Mouse (Mus musculus) forebrain, embryonic 13.5 days (tissue): Measurements from ENCODE around the gene Tnf. TPM values are rescaled to one million over a fixed set of nuclear protein-coding genes. Genes with fewer than 3 reads are reported as not detected.

Experiments
- ATAC-seq: fragments of 200-750 bp; cut with Nextera tagmentation; 2 replicates; pipeline ENCODE4 v1.8.0; 2017
- H3K27ac ChIP-seq: fragments of 300-500 bp; sonication (generic); 2 replicates; pipeline ENCODE4 v1.5.1; 2015; ENCODE audit warnings: inconsistent platforms, mild to moderate bottlenecking, moderate library complexity
- H3K27me3 ChIP-seq: fragments of 300-500 bp; sonication (generic); 2 replicates; pipeline ENCODE4 v1.6.1; 2015; ENCODE audit warnings: mild to moderate bottlenecking, inconsistent platforms
- H3K36me3 ChIP-seq: fragments of 300-500 bp; sonication (generic); 2 replicates; pipeline ENCODE4 v1.6.1; 2015; ENCODE audit warnings: mild to moderate bottlenecking, inconsistent platforms; ENCODE audit not compliant: poor library complexity, severe bottlenecking
- H3K4me1 ChIP-seq: fragments of 300-500 bp; sonication (generic); 2 replicates; pipeline ENCODE4 v1.6.1; 2015; ENCODE audit warnings: inconsistent platforms
- H3K4me2 ChIP-seq: fragments of 300-500 bp; sonication (generic); 2 replicates; pipeline ENCODE4 v1.6.1; 2015; ENCODE audit warnings: inconsistent platforms, mild to moderate bottlenecking, moderate library complexity
- H3K4me3 ChIP-seq: fragments of 300-500 bp; sonication (generic); 2 replicates; pipeline ENCODE4 v1.5.1; 2015; ENCODE audit warnings: mild to moderate bottlenecking, inconsistent platforms
- H3K9ac ChIP-seq: fragments of 300-500 bp; sonication (generic); 2 replicates; pipeline ENCODE4 v1.6.1; 2015; ENCODE audit warnings: mild to moderate bottlenecking, inconsistent platforms
- H3K9me3 ChIP-seq: fragments of 300-500 bp; sonication (generic); replicated peaks from 2 replicates; pipeline ENCODE4 v1.6.1; 2016; ENCODE audit warnings: inconsistent platforms
- WGBS: fragments of 180-500 bp; shearing (Covaris S2); methylation state at CpG from one replicate; pipeline ENCODE4 v1.1.7; 2015; 5-methylcytosine and 5-hydroxymethylcytosine counted together
- polyA plus RNA-seq: library from polyadenylated mRNA; unstranded; fragments of >200 nt; fragmentation: Nextera tagmentation; extraction: Ambion mirVana; gene quantifications from 2 replicates; pipeline ENCODE4 v1.2.1, GENCODE M21; 2015

Tnf gene
- polyA plus RNA-seq, 1 experiment from 2014 or later, result not detected

GRCm38 (mm10) chr17:35209785-35210535 lies 8.2 kb upstream of the Tnf start:
- 75% methylated on average over 12 of the region's 12 CpGs for whole genome bisulfite sequencing
- H3K4me2 ChIP-seq, result no peak overlapping the region
- no peaks in the 10 kb centered on the region for H3K36me3 ChIP-seq
- no peak overlapping the region for H3K4me3 ChIP-seq
- H3K9me3 ChIP-seq, result no peaks in the 10 kb centered on the region
- H3K4me1 ChIP-seq, result no peaks in the 10 kb centered on the region
- H3K27ac ChIP-seq, result no peak overlapping the region
- ATAC-seq, result no peak
- H3K9ac ChIP-seq, result 0 out of 2 replicates have a peak overlapping the region, but pooled peaks have one; percentile 2
- H3K27me3 ChIP-seq, result 0 out of 2 replicates have a peak, but pooled peaks cover 5% of the 10 kb centered on the region

DNA sequence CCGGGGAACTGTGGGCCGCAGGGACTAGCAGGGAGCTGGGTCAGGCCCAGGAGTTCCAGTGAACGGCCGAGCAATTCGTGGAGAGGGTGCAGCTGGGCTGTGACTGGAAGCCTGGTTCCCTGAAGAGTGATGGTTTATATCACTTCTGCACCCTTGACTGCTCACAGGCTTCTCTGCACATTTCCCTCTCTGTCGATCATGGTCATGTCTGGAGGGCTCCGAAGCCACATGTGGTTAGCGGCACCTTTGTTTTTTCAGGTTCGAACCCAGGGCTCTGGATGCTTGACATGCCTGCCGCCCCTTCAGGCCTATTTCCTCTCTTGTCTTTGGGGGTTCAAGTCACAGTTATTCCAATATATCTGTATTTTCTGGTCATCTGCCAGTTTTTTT lies 3.6 kb upstream of the Tnf start:
- no peaks in the 10 kb centered on the region for H3K36me3 ChIP-seq
- H3K9me3 ChIP-seq, result no peaks in the 10 kb centered on the region
- no peak overlapping the region for H3K4me3 ChIP-seq
- no peak for ATAC-seq
- no peak overlapping the region for H3K27ac ChIP-seq
- 67% methylated on average over 10 of the region's 10 CpGs for WGBS
- no peak overlapping the region for H3K9ac ChIP-seq
- no peak overlapping the region for H3K4me2 ChIP-seq
- no peaks in the 10 kb centered on the region for H3K4me1 ChIP-seq
- H3K27me3 ChIP-seq, result peaks cover 38% of the 10 kb centered on the region

DNA sequence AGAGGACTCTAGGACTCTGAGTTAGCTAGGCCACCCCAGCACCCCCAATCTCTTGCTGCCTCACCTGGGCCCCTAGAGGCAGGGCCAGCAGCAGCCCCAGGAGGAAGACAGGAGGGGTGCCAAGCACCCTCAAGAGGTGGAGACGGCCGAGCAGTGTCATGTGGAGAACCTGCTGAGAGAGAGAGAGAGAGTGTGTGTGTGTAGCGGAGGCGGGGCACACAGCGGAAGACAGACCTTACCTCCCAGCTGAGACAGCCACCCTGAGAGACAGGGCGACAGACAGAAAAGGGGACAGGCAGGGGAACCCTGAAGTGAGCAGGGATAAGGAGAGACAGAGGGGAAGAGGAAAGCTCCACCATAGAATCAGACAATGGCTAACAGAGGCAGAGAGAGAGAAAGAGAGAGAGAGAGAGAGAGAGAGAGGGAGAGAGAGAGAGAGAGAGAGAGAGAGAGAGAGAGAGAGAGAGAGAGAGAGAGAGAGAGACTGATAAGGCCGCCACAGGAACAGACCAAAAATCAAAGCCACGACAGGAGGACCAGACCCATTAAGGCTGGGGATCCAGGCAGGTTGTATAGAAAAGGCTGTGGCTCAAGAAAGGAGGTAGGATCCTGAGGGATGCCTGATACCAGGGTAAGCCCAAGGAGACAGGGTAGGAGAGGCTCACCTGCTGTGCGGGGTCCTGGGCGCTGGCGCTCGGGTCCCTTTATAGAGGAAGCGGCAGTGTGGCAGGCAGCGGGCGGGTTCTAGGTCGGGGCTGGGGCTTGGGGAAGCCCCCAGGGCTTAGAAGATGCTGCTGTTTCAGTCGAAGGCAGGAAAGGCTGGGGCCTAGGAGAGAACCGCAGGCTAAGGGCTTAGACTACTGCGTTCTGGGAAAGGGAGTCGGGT lies 2.9 kb upstream of the Tnf start, which contains the start of gene Lta:
Lta (minus strand) TSS at position 858 of the 886 bp plus-strand sequence.
- Histone ChIP-seq H3K9ac (no peak within 1 kb of the TSS), H3K36me3 (no peaks in the 10 kb centered on the region), H3K27ac (no peak within 1 kb of the TSS), H3K4me1 (no peaks in the 10 kb centered on the region), H3K4me2 (no peak within 1 kb of the TSS), H3K27me3 (peaks cover 44% of the 10 kb centered on the region), H3K4me3 (no peak within 1 kb of the TSS), H3K9me3 (no peaks in the 10 kb centered on the region)
- no peak for ATAC-seq
- 21% methylated on average over 19 of the region's 20 CpGs for WGBS

- Histone ChIP-seq H3K36me3 (no peaks in the 10 kb centered on the region), H3K4me2 (no peak overlapping the region), H3K4me3 (no peak overlapping the region), H3K9ac (no peak overlapping the region), H3K9me3 (no peaks in the 10 kb centered on the region), H3K27ac (no peak overlapping the region), H3K27me3 (peaks cover 55% of the 10 kb centered on the region), H3K4me1 (no peaks in the 10 kb centered on the region)
- no peak for ATAC-seq
- WGBS, result 89% methylated on average over 4 of the region's 4 CpGs
These were observed 635 bp upstream of the Tnf start for GRCm38 (mm10) chr17:35202442-35202841.

DNA sequence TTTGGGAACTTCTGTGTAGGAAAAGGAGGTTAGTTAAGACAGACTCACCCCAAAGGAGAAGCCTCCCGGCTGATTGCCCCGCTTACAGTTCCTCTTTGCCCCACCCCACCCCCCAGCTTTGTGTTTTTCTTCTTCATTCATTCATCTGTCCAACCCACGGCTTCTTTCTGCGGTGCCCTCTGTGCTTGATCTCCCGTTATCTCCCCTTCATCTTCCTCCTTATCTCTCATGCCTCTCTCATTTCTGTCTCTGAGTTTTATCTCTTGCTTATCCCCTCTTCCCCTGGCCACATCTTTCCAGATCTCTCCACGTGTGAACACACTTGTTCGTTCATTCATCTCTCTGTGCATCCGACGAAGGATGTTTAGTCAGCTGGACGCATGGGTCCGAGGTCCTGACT lies 679 bp downstream of the Tnf start:
- H3K9me3 ChIP-seq, result no peaks in the 10 kb centered on the region
- no peak overlapping the region for H3K27ac ChIP-seq
- H3K27me3 ChIP-seq, result peaks cover 67% of the 10 kb centered on the region
- no peak overlapping the region for H3K4me2 ChIP-seq
- no peak for ATAC-seq
- 83% methylated on average over 11 of the region's 11 CpGs for WGBS
- no peak overlapping the region for H3K4me3 ChIP-seq
- no peaks in the 10 kb centered on the region for H3K36me3 ChIP-seq
- H3K9ac ChIP-seq, result no peak overlapping the region
- H3K4me1 ChIP-seq, result peaks cover 2% of the 10 kb centered on the region

DNA sequence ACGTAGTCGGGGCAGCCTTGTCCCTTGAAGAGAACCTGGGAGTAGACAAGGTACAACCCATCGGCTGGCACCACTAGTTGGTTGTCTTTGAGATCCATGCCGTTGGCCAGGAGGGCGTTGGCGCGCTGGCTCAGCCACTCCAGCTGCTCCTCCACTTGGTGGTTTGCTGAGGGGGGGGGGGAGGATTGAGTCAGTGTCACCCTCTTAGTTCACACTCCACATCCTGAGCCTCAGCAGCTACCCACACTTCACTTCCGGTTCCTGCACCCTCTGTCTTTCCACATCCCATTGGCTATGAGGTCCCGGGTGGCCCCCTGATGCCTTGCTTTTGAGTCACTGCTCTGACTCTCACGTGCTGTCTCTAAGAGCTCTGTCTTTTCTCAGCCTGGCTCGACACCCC lies 1.4 kb downstream of the Tnf start:
- Histone ChIP-seq H3K4me1 (peaks cover 9% of the 10 kb centered on the region), H3K9ac (no peak overlapping the region), H3K4me3 (no peak overlapping the region), H3K27me3 (peaks cover 74% of the 10 kb centered on the region), H3K27ac (no peak overlapping the region), H3K36me3 (no peaks in the 10 kb centered on the region), H3K9me3 (no peaks in the 10 kb centered on the region), H3K4me2 (no peak overlapping the region)
- no peak for ATAC-seq
- WGBS, result 89% methylated on average over 11 of the region's 11 CpGs

- H3K4me1 ChIP-seq, result peaks cover 10% of the 10 kb centered on the region
- H3K4me2 ChIP-seq, result no peak overlapping the region
- peaks cover 76% of the 10 kb centered on the region for H3K27me3 ChIP-seq
- no peaks in the 10 kb centered on the region for H3K9me3 ChIP-seq
- 23% methylated on average over 8 of the region's 8 CpGs for WGBS
- no peak overlapping the region for H3K4me3 ChIP-seq
- H3K9ac ChIP-seq, result no peak overlapping the region
- no peak for ATAC-seq
- H3K27ac ChIP-seq, result no peak overlapping the region
- H3K36me3 ChIP-seq, result no peaks in the 10 kb centered on the region
These were observed 2.9 kb downstream of the Tnf start for GRCm38 (mm10) chr17:35198946-35199345.

DNA sequence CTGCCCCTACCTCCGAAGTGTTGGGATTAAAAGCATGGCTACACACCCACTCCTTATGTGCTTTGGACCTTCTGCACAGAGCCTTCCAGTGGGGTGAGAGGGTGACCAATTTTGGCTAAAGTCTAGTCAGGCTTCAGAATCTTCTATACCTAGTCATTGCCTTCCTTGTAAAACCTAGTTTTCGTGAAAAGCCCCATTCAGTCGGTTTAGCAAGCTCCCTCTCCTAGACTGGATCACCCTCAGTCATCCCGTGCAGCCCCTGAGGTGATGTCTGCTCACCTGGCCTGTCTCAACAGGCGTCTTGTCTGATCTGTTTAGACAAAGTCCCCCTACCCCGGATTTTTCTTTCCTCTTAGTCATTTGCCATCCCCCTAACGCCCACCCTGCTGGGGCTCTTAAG lies 3.8 kb downstream of the Tnf start:
- Histone ChIP-seq H3K4me3 (no peak overlapping the region), H3K36me3 (no peaks in the 10 kb centered on the region), H3K4me1 (peaks cover 10% of the 10 kb centered on the region), H3K4me2 (no peak overlapping the region), H3K9me3 (no peaks in the 10 kb centered on the region), H3K27ac (no peak overlapping the region), H3K27me3 (peaks cover 72% of the 10 kb centered on the region), H3K9ac (no peak overlapping the region)
- 66% methylated on average over 7 of the region's 7 CpGs for WGBS
- no peak for ATAC-seq

GRCm38 (mm10) chr17:35197126-35197525 lies 4.7 kb downstream of the Tnf start:
- Histone ChIP-seq H3K4me1 (peaks cover 10% of the 10 kb centered on the region), H3K36me3 (no peaks in the 10 kb centered on the region), H3K27me3 (peaks cover 70% of the 10 kb centered on the region), H3K9ac (no peak overlapping the region), H3K4me2 (no peak overlapping the region), H3K4me3 (no peak overlapping the region), H3K27ac (no peak overlapping the region), H3K9me3 (no peaks in the 10 kb centered on the region)
- WGBS, result 43% methylated on average over 6 of the region's 6 CpGs
- ATAC-seq, result no peak

DNA sequence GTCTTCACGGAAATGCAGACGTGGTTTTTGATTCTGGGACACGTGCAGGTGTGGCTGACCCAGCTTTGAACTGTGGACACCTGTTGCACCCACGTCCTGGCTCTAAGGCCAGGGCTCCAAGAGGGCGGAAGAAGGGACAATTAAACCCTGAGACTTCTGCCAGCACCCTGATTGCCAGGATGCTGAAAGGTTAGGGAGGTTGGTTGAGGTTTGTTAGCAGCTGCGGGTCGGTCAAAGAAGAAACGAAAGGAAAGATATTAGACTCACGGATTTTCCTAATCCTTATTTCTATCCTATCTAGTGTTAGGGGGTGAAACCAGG lies 5.5 kb downstream of the Tnf start:
- Histone ChIP-seq H3K9me3 (no peaks in the 10 kb centered on the region), H3K36me3 (no peaks in the 10 kb centered on the region), H3K27ac (no peak overlapping the region), H3K4me3 (peak overlapping the region; percentile 41), H3K27me3 (peaks cover 62% of the 10 kb centered on the region), H3K4me1 (peaks cover 10% of the 10 kb centered on the region), H3K9ac (peak overlapping the region; percentile 58; the same call in 1 of the 2 replicates), H3K4me2 (peak overlapping the region; percentile 71)
- 32% methylated on average over 9 of the region's 9 CpGs for WGBS
- no peak for ATAC-seq

- Histone ChIP-seq H3K4me3 (peak overlapping the region; percentile 41), H3K9me3 (no peaks in the 10 kb centered on the region), H3K27me3 (peaks cover 60% of the 10 kb centered on the region), H3K27ac (no peak overlapping the region), H3K4me2 (peak overlapping the region; percentile 71), H3K4me1 (peaks cover 10% of the 10 kb centered on the region), H3K9ac (peak overlapping the region; percentile 58), H3K36me3 (no peaks in the 10 kb centered on the region)
- 1% methylated on average over 66 of the region's 66 CpGs for WGBS
- peak; percentile 85 for ATAC-seq
These were observed 6.0 kb downstream of the Tnf start for GRCm38 (mm10) chr17:35195631-35196320.
